Mouse (Mus musculus) C2C12 (cell line): ENCODE measurements around the gene Col11a2.
A peak's percentile ranks its signal among the peaks of the same experiment; 100 is the strongest.

ENCODE experiments used
- CTCF ChIP-seq: IDR thresholded peaks from one replicate; pipeline ENCODE4 v1.5.1; 2011; ENCODE audit not compliant: control insufficient read depth, insufficient read depth, insufficient read length
- FOSL1 ChIP-seq: IDR thresholded peaks from one replicate; pipeline ENCODE4 v1.8.0; 2011; ENCODE audit warnings: mild to moderate bottlenecking, low read length; ENCODE audit not compliant: poor library complexity, insufficient read depth, severe bottlenecking
- USF1 ChIP-seq: IDR thresholded peaks from one replicate; pipeline ENCODE4 v1.6.1; 2011; ENCODE audit warnings: low read depth, mild to moderate bottlenecking, control low read depth, moderate library complexity

DNA sequence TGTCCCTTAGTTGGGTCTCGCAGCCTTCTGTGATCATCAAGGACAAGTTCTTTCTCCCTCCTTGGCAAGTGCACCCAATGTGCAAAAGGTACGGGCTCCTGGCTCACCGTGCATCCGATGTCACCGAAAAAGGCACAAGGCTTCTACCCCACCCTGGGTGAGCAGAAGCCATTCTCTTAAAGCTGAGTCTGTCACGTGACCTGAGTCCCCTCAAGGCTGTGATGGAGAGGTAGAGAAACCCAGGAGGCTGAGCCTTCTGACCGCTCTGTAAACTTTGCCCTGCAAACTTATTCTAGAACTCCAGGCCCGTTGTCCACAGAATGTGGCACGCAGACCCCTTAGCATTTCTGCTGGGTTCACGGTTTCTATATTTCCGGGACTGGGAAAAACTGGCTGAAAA lies 39.8 kb downstream of the Col11a2 start:
- TF ChIP-seq CTCF (no peak), FOSL1 (no peak), USF1 (peak; percentile 55)
